Mouse (Mus musculus): ENCODE measurements around the gene Pask.

Pask gene

DNA sequence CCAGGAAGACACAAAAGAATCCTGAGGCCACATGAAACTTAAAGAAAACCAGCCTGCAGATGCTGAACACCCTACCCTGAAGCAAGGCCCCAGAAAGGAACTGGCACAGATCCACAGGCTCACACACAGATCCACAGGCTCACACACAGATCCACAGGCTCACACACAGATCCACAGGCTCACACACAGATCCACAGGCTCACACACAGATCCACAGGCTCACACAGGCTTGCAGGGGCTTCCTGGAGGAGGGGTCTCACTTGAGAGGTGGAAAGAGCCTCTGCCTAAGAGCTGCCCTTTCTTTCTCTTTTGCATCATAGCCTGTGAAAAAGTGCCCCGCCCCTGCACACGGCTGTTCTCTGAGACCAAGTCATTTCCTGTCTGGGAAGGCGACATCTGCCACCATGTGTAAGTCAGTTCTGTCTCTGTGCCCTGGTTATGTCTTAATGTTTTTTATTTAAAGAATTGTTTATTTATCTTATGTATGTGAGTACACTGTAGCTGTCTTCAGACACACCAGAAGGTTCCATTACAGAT is 53.5 kb downstream of the Pask start:
- in situ Hi-C loops (cut with MboI), result no loop called here

- in situ Hi-C loops (cut with MboI), result no loop called here
These were observed 66.2 kb downstream of the Pask start for GRCm38 (mm10) chr1:93277041-93277440.

DNA sequence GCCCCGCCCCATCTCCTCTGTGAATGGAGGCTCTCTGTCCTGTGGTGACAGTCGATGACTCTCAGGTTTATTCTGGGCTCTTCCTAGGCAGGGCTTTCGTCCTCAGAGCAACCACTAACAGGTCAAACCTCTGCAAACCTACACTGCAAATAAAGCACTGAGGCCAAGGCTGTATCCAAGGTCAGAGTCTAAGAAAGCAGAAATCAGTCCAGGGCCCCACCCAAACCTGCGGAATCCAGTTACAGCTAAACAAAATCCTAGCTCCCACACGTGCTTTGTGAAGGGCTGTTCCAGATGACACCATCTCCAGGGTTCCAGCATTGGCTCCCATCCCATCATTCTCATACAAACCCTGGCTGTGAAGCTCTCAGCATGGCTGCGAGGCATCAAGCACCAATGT is 67.7 kb downstream of the Pask start:
- in situ Hi-C loops (cut with MboI), result no loop called here

DNA sequence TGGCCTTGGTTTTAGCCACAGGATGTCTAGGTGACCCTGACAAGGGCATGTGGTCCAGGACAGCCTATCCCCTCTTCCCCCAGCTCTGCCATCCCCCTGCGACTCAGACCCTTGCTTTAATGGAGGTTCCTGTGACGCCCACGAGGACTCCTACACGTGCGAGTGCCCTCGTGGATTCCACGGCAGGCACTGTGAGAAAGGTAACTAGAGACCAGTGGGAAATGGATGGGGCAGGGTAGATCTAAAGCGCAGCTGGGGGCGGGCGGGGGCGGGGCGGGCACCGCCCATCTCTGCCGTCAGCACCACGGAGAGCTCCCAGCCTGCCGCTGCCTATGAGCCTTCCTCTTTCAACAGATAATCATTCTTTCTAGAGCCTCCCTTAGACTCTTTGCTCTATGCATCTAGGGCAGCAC is 70.9 kb downstream of the Pask start:
- in situ Hi-C loops (cut with MboI), result no loop called here

- in situ Hi-C loops (cut with MboI), result no loop called here
These were observed 71.5 kb downstream of the Pask start for GRCm38 (mm10) chr1:93271751-93272150.

DNA sequence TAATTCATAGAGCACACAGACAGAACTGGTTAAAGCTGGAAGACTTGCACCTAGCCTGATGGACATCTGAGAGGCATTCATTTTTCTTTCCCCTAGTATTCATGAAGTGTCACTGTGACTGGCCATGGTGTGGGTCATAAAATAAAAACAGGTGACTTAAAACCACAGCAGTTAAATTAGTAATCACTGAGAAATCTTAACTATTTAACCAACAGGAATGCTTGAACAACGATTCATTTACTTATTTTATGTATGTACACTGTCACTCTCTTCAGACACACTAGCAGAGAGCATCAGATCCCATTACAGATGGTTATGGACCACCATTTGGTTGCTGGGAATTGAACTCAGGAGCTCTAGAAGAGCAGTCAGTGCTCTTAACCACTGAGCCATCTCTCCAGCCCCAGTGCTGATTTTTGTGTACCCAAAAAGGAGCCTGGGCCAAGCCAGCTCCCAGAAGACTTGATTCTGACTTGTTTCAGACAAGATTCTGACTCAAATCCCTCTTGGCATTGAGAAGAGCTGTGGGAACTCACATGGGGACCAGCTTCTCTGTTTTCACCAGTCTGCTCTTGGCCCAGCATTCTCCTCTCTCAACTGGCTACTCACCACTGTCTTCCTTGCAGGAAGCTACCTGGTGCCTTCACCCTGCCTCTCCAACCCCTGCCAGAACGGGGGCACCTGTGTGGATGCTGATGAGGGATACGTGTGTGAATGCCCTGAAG is 72.6 kb downstream of the Pask start:
- in situ Hi-C loops (cut with MboI), result no loop called here

GRCm38 (mm10) chr1:93268246-93268645 is 75.0 kb downstream of the Pask start:
- in situ Hi-C loops (cut with MboI), result no loop called here

DNA sequence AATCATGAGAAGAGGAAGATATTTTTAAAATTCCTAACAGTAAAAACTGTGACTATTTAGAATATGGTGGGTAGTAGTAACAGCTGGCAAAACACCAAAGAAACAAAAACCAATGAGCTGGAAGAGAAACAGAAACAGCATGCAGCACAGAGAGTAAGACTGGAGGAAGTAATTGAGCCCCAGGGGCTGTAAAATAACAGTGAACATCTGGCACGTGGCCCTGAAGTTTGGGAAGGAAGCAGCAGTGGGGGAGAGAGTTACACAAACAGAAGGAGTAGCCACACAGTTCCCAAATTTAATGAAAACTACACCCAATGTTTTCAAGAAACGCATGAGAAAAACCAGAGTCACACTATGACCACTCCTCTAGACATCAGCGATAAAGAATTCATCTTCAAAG is 76.1 kb downstream of the Pask start:
- in situ Hi-C loops (cut with MboI), result no loop called here
